Mouse (Mus musculus): ENCODE data around the gene Pdilt. TPM values are rescaled to one million over a fixed set of nuclear protein-coding genes. Genes with fewer than 3 reads are reported as not detected.

Pdilt gene
- total and polyA plus RNA-seq, 3 experiments = not detected

DNA sequence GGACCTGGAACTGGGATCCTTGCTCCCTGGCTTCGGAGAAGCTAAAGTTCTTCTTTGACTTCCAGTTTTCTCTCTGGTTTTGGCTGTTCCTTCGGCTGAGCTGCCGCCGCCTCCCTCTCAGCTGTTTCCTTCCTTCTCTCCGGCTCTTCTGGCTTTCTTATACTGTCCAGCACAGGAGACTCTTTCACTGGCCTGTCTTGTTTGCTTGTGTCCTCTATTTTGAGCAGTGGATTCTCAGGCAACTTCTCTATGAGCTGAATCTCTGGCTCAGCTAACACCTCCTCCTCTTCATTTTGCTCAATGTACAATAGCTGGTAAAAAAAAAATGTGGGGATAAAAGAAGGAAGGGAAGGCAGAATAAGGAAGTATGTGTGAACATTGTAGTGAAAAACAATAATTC is 36.6 kb downstream of the Pdilt start:
- no peaks in the 10 kb centered on the region for H3K4me1 ChIP-seq (ENCODE audit: insufficient read depth, low read depth, low read length)
- ATAC-seq (ENCODE audit: extremely low read depth, insufficient number of reproducible peaks, low FRiP score, poor library complexity, severe bottlenecking) (no peak), DNase-seq (ENCODE audit: low spot score) (no peak)
- H3K36me3 ChIP-seq (replicated peaks) = no peaks in the 10 kb centered on the region
- H3K9me3 ChIP-seq (replicated peaks) = peaks cover 10% of the 10 kb centered on the region
- no peak overlapping the region for H3K4me3 ChIP-seq (ENCODE audit: low read depth, low read length)
- H3K27me3 ChIP-seq (ENCODE audit: insufficient read depth, low read length) = no peaks in the 10 kb centered on the region
- TF ChIP-seq CTCF (IDR thresholded peaks at IDR 0.05; ENCODE audit: low read depth, low read length) (no peak), GATA1 (IDR thresholded peaks at IDR 0.05; ENCODE audit: borderline replicate concordance, low read length) (no peak), TAL1 (conservative IDR thresholded peaks at IDR 0.05; ENCODE audit: low read depth, low read length) (no peak)

DNA sequence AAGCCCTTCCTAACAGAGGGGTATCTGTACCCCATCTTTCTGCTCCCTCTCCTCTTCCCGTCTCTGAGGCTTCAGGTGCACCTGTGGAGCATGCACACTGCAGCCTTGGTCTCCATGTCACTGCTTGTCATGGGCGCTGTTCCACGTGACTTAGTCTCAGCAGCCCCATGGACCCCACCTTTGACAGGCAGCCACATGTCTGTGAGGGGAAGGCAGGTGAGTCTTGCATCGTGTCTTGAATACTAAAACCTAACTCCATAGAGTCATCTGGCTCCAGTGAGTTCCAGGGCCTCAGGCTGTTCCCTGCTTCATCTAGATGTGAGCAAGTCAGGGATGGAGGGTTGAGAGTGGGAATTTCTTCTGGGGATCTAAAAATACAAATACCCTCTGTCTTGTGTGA is 39.1 kb downstream of the Pdilt start:
- Histone ChIP-seq H3K27me3 (ENCODE audit: insufficient read depth, low read length) (no peaks in the 10 kb centered on the region), H3K36me3 (replicated peaks) (no peaks in the 10 kb centered on the region), H3K4me1 (ENCODE audit: insufficient read depth, low read depth, low read length) (no peaks in the 10 kb centered on the region), H3K9me3 (replicated peaks) (peaks cover 5% of the 10 kb centered on the region), H3K4me3 (ENCODE audit: low read depth, low read length) (no peak overlapping the region)
- DNase-seq (ENCODE audit: low spot score) = no peak
- TF ChIP-seq POLR2AphosphoS5 (IDR thresholded peaks at IDR 0.05; ENCODE audit: insufficient replicate concordance, low read depth, low read length) (no peak), GATA1 (IDR thresholded peaks at IDR 0.05; ENCODE audit: borderline replicate concordance, low read length) (no peak), CTCF (IDR thresholded peaks at IDR 0.05; ENCODE audit: low read depth, low read length) (no peak), TAL1 (conservative IDR thresholded peaks at IDR 0.05; ENCODE audit: low read depth, low read length) (no peak), GATA2 (IDR thresholded peaks at IDR 0.05; ENCODE audit: borderline replicate concordance, low read depth, low read length) (no peak)
- no peak for ATAC-seq (ENCODE audit: extremely low read depth, insufficient number of reproducible peaks, low FRiP score, poor library complexity, severe bottlenecking)

DNA sequence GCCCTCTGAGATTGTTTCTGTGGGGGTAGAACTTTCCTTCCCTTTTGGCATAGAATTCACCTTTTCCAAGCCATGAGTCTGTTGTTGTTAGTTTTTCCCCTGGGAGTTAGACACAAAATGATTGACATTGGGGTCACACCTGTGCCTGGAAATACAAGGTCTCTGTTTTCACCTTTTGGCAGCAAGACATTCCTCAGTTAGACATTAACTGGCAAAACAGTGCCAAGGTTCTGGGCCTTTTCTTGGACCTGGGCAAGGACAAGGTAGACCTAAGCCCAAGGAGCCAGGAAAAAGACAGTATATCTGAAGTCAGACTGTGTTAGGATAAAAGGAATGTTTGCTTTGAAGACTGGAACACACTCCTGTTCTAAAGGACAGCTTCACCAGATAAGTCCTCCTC is 44.0 kb downstream of the Pdilt start, which contains the start of gene Umod:
Gene Umod (minus strand): TSS at position 27 of the 400 bp plus-strand sequence.
- no peaks in the 10 kb centered on the region for H3K36me3 ChIP-seq (replicated peaks)
- ATAC-seq (ENCODE audit: extremely low read depth, insufficient number of reproducible peaks, low FRiP score, poor library complexity, severe bottlenecking) (no peak), DNase-seq (ENCODE audit: low spot score) (no peak)
- H3K4me3 ChIP-seq (ENCODE audit: low read depth, low read length) = no peak within 1 kb of the TSS
- no peaks in the 10 kb centered on the region for H3K27me3 ChIP-seq (ENCODE audit: insufficient read depth, low read length)
- H3K4me1 ChIP-seq (ENCODE audit: insufficient read depth, low read depth, low read length) = no peaks in the 10 kb centered on the region
- H3K9me3 ChIP-seq (replicated peaks) = peaks cover 24% of the 10 kb centered on the region
- TF ChIP-seq TAL1 (conservative IDR thresholded peaks at IDR 0.05; ENCODE audit: low read depth, low read length) = no peak
- no peak for TF ChIP-seq POLR2AphosphoS5 (IDR thresholded peaks at IDR 0.05; ENCODE audit: insufficient replicate concordance, low read depth, low read length)
- no peak for TF ChIP-seq GATA1 (IDR thresholded peaks at IDR 0.05; ENCODE audit: borderline replicate concordance, low read length)
- no peak for TF ChIP-seq CTCF (IDR thresholded peaks at IDR 0.05; ENCODE audit: low read depth, low read length)
- no peak for TF ChIP-seq GATA2 (IDR thresholded peaks at IDR 0.05; ENCODE audit: borderline replicate concordance, low read depth, low read length)

DNA sequence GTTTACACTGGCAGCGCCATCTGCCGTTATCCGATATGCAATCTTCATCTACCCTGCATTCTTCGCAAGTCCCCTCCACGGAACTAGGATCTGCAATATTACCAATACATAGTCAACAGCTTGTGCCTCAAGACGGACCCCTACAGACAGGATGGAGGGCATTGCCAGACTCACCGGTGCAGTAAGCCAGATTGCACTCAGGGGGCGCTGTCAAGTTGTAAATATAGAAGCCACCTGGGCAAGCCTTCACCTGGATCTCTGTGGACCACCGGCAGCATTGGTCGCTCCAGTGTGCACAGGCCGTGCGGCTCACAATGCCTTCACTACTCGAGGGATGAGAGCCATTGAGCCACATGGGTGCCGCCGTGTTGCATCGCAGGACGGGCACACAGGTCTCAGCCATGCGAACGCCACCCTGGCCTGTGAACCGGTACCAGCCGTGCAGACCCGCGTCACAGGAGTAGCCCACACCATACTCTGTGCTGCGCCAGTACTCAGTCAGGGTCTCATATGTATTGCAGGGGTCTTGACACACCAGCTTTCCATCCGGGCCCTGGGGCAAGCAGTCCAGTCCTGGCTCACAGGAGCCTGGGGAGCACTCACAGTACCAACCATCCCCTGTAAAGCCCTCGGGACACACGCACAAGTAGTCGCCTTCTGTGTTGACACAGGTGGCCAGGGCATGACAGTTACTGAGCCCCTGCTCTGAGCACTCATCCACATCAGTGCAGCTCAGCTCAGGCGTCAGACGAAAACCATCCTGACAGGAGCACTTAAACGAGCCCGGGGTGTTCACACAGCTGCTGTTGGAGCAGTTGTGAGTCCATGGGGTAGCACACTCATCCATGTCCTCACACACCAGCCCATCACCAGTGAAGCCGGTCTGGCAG is 46.5 kb downstream of the Pdilt start:
- H3K27me3 ChIP-seq (ENCODE audit: insufficient read depth, low read length) = no peaks in the 10 kb centered on the region
- H3K4me3 ChIP-seq (ENCODE audit: low read depth, low read length) = 0 out of 2 replicates have a peak overlapping the region, but pooled peaks have one; percentile 14
- peaks cover 25% of the 10 kb centered on the region for H3K9me3 ChIP-seq (replicated peaks)
- no peaks in the 10 kb centered on the region for H3K4me1 ChIP-seq (ENCODE audit: insufficient read depth, low read depth, low read length)
- TF ChIP-seq CTCF (IDR thresholded peaks at IDR 0.05; ENCODE audit: low read depth, low read length) (no peak), GATA2 (IDR thresholded peaks at IDR 0.05; ENCODE audit: borderline replicate concordance, low read depth, low read length) (no peak), POLR2AphosphoS5 (IDR thresholded peaks at IDR 0.05; ENCODE audit: insufficient replicate concordance, low read depth, low read length) (no peak), GATA1 (IDR thresholded peaks at IDR 0.05; ENCODE audit: borderline replicate concordance, low read length) (no peak), TAL1 (conservative IDR thresholded peaks at IDR 0.05; ENCODE audit: low read depth, low read length) (no peak)
- ATAC-seq (ENCODE audit: extremely low read depth, insufficient number of reproducible peaks, low FRiP score, poor library complexity, severe bottlenecking) (no peak), DNase-seq (ENCODE audit: low spot score) (no peak)
- H3K36me3 ChIP-seq (replicated peaks) = no peaks in the 10 kb centered on the region

DNA sequence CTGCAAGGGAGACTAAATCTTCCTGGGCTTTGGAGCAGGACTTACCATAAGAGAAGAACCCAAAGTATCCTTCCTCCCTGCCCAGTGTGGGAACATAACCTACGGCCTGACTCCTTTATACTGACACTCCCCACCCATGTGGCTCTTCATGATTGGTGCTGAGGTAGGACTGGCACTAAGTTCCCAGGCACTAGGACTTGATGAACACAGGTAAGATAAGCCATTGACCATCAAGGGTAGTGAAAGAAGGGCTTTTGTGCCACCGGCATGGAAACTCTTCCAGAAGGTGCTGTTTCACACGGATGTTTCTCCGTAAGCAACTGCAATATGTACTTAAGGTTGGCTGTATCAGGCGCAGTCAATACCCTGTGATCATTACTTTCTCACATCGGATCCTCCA is 64.1 kb downstream of the Pdilt start, which contains the start of gene Gp2:
Gene Gp2 (minus strand): TSS at position 101 of the 400 bp plus-strand sequence.
- peaks cover 18% of the 10 kb centered on the region for H3K9me3 ChIP-seq (replicated peaks)
- no peak for DNase-seq (ENCODE audit: low spot score)
- H3K4me1 ChIP-seq (ENCODE audit: insufficient read depth, low read depth, low read length) = no peaks in the 10 kb centered on the region
- no peak within 1 kb of the TSS for H3K4me3 ChIP-seq (ENCODE audit: low read depth, low read length)
- ATAC-seq (ENCODE audit: extremely low read depth, insufficient number of reproducible peaks, low FRiP score, poor library complexity, severe bottlenecking) = no peak
- no peak for TF ChIP-seq GATA2 (IDR thresholded peaks at IDR 0.05; ENCODE audit: borderline replicate concordance, low read depth, low read length)
- no peaks in the 10 kb centered on the region for H3K27me3 ChIP-seq (ENCODE audit: insufficient read depth, low read length)
- no peaks in the 10 kb centered on the region for H3K36me3 ChIP-seq (replicated peaks)

DNA sequence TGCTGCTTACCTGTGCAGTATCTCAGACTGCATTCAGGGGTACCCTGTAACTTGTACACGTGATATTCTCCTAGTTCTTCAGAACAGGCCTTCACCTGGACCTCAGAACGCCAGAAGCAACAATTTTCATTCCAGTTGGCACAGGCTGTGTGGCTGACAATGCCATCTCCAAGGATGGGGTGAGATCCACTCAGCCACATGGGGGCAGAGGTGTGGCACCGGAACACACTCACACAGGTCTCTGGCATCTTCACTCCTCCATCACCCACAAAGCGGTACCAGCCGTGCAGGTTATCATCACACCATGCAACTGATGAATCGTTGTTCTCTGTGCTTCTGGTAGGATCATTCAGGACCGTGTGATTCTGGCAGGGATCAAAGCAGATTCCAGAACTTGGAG is 69.1 kb downstream of the Pdilt start:
- Histone ChIP-seq H3K4me1 (ENCODE audit: insufficient read depth, low read depth, low read length) (no peaks in the 10 kb centered on the region), H3K9me3 (replicated peaks) (peaks cover 18% of the 10 kb centered on the region), H3K4me3 (ENCODE audit: low read depth, low read length) (no peak overlapping the region), H3K36me3 (replicated peaks) (no peaks in the 10 kb centered on the region), H3K27me3 (ENCODE audit: insufficient read depth, low read length) (no peaks in the 10 kb centered on the region)
- DNase-seq (ENCODE audit: low spot score) (no peak), ATAC-seq (ENCODE audit: extremely low read depth, insufficient number of reproducible peaks, low FRiP score, poor library complexity, severe bottlenecking) (no peak)
- TF ChIP-seq TAL1 (conservative IDR thresholded peaks at IDR 0.05; ENCODE audit: low read depth, low read length) (no peak), CTCF (IDR thresholded peaks at IDR 0.05; ENCODE audit: low read depth, low read length) (no peak), POLR2AphosphoS5 (IDR thresholded peaks at IDR 0.05; ENCODE audit: insufficient replicate concordance, low read depth, low read length) (no peak), GATA1 (IDR thresholded peaks at IDR 0.05; ENCODE audit: borderline replicate concordance, low read length) (no peak), GATA2 (IDR thresholded peaks at IDR 0.05; ENCODE audit: borderline replicate concordance, low read depth, low read length) (no peak)
